Mouse (Mus musculus) splenic B cell, adult 2 months (primary cell): Measurements from ENCODE around the gene Cyp11a1.

Source experiments
- DNase-seq: peaks from one replicate; pipeline ENCODE4 v3.0.0-alpha.2; 2011; ENCODE audit warnings: low read depth, low spot score
- H3K27me3 ChIP-seq: 2 replicates; pipeline ENCODE4 v1.6.1; 2012; ENCODE audit warnings: mild to moderate bottlenecking, low read length, moderate library complexity, mixed read lengths; ENCODE audit not compliant: control insufficient read depth, poor library complexity, insufficient read depth, severe bottlenecking
- H3K36me3 ChIP-seq: 2 replicates; pipeline ENCODE4 v1.6.1; 2012; ENCODE audit warnings: mild to moderate bottlenecking, low read length, moderate library complexity, mixed read lengths; ENCODE audit not compliant: control insufficient read depth, poor library complexity, insufficient read depth, severe bottlenecking

Gene Cyp11a1

GRCm38 (mm10) chr9:57968166-57968771, 37.9 kb upstream of the Cyp11a1 start:
- Histone ChIP-seq H3K27me3 (no peaks in the 10 kb centered on the region), H3K36me3 (no peaks in the 10 kb centered on the region)
- no peak for DNase-seq

- H3K36me3 ChIP-seq = no peaks in the 10 kb centered on the region
These were observed 37.2 kb upstream of the Cyp11a1 start for GRCm38 (mm10) chr9:57968783-57969542.

GRCm38 (mm10) chr9:57969736-57970495, 36.3 kb upstream of the Cyp11a1 start:
- peak; percentile 40 for DNase-seq
- Histone ChIP-seq H3K36me3 (no peaks in the 10 kb centered on the region), H3K27me3 (no peaks in the 10 kb centered on the region)

More at GRCm38 (mm10) chr9:57968783-57969542, 37.2 kb upstream of the Cyp11a1 start:
- DNase-seq = no peak
- no peaks in the 10 kb centered on the region for H3K27me3 ChIP-seq

GRCm38 (mm10) chr9:57971413-57971812, 34.8 kb upstream of the Cyp11a1 start:
- Histone ChIP-seq H3K27me3 (no peaks in the 10 kb centered on the region), H3K36me3 (no peaks in the 10 kb centered on the region)
- no peak for DNase-seq

GRCm38 (mm10) chr9:57972141-57972591, 34.0 kb upstream of the Cyp11a1 start:
- no peak for DNase-seq
- Histone ChIP-seq H3K36me3 (no peaks in the 10 kb centered on the region), H3K27me3 (no peaks in the 10 kb centered on the region)

GRCm38 (mm10) chr9:57972776-57973439, 33.3 kb upstream of the Cyp11a1 start:
- H3K27me3 ChIP-seq = no peaks in the 10 kb centered on the region
- DNase-seq = no peak
- no peaks in the 10 kb centered on the region for H3K36me3 ChIP-seq

- DNase-seq = no peak
- Histone ChIP-seq H3K27me3 (no peaks in the 10 kb centered on the region), H3K36me3 (no peaks in the 10 kb centered on the region)
These were observed 32.7 kb upstream of the Cyp11a1 start for GRCm38 (mm10) chr9:57973440-57974066.

- H3K36me3 ChIP-seq = no peaks in the 10 kb centered on the region
- no peaks in the 10 kb centered on the region for H3K27me3 ChIP-seq
- peak; percentile 64 for DNase-seq
These were observed 32.0 kb upstream of the Cyp11a1 start for GRCm38 (mm10) chr9:57974221-57974620.

GRCm38 (mm10) chr9:57975200-57975821, 30.9 kb upstream of the Cyp11a1 start:
- Histone ChIP-seq H3K27me3 (no peaks in the 10 kb centered on the region), H3K36me3 (no peaks in the 10 kb centered on the region)
- DNase-seq = no peak

- H3K27me3 ChIP-seq = no peaks in the 10 kb centered on the region
- DNase-seq = peak; percentile 64
- no peaks in the 10 kb centered on the region for H3K36me3 ChIP-seq
These were observed 28.2 kb upstream of the Cyp11a1 start for GRCm38 (mm10) chr9:57978025-57978424.

- no peaks in the 10 kb centered on the region for H3K27me3 ChIP-seq
- no peak for DNase-seq
- no peaks in the 10 kb centered on the region for H3K36me3 ChIP-seq
These were observed 27.4 kb upstream of the Cyp11a1 start for GRCm38 (mm10) chr9:57978858-57979257.

GRCm38 (mm10) chr9:57980570-57980969, 25.6 kb upstream of the Cyp11a1 start:
- no peaks in the 10 kb centered on the region for H3K36me3 ChIP-seq
- H3K27me3 ChIP-seq = no peaks in the 10 kb centered on the region
- DNase-seq = peak; percentile 63

- H3K36me3 ChIP-seq = no peaks in the 10 kb centered on the region
- H3K27me3 ChIP-seq = no peaks in the 10 kb centered on the region
- DNase-seq = no peak
These were observed 20.9 kb upstream of the Cyp11a1 start for GRCm38 (mm10) chr9:57985304-57985703.

- no peak for DNase-seq
- Histone ChIP-seq H3K27me3 (no peaks in the 10 kb centered on the region), H3K36me3 (no peaks in the 10 kb centered on the region)
These were observed 19.9 kb upstream of the Cyp11a1 start for GRCm38 (mm10) chr9:57986293-57986692.
